Mouse (Mus musculus): ENCODE measurements around the gene Prrg4.
A peak's percentile ranks its signal among the peaks of the same experiment; 100 is the strongest.
"Not testable (repeated sequence)": the region's sequence is repeated elsewhere in the genome, so short reads cannot be mapped to it uniquely, and the experiment has no call there.

Prrg4 gene

DNA sequence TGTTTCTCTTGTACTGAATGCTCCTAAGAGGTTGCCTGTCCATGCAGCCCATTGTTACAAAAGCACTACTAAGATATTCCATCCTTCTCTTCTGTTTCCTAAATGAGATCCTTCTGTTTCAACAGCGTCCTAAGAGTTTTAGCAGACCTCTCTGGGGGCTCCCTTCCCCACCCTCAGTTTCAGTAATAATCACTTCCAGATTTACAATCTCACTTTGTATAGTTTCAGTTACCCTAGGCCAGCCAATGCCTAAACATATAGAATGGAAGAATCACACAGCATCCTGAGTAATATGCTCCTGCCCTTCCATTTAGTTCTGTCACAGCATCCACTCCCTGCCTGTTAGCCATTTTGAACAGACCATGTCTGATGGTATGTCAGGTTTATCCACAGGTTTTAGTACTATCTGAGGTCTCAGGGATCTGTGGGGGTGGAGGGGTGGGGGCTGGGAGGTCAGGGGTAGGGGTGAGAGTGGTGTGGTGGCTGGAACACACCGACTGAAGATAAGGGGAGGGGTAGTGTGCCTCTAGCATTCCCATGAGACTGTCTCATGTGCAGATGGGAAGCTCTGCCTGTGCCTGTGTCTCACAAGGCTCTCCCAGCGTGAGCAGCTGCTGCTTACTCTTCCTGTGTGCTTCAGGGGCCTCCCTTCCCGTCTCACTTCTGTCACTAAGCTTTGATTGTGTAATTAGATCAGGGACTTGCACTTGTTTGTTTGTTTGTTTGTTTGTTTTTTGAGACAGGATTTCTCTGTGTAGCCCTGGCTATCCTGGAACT, 2.9 kb downstream of the Prrg4 start:
- DNase-seq (ENCODE audit: extremely low read depth, insufficient read length, low spot score), result no peak

DNA sequence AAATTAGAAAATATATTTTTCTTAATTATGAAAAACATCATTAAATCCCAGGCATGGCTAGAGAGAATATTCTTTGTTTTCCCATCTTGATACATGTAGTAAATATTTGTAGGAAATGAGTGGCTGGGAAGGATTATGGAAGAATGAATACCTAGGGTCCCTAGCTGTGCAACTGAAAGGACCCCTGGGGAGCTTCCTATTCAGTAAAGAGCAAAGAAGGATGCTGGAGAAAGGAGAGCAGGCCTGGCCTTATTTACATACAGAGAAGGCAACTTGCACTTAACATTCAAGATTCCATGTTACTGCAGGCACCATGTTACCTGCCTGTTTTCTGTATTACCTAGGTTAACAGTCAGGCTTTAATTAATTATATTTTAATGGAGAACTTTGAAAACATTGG, 7.1 kb downstream of the Prrg4 start:
- no peak for DNase-seq (ENCODE audit: extremely low read depth, insufficient read length, low spot score)

DNA sequence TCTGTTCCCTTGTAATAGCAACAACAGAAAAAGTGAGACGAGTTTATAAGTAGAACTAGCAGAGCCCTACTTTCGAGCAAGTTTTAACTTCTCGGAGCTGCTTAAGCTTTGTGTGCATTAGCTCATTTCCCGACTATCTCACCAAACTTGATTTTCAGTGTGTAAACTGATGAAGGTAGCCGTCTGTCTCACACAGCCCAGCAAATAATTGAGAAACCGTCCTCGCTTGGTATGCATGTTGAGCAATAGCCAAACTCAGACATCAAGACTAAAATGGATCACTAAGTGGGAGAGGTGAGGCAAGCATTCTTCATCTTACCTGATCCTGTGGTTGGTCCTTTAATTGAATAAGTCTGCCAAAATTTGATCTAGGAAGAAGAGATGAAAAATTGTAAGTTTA, 7.9 kb downstream of the Prrg4 start:
- no peak for DNase-seq (ENCODE audit: extremely low read depth, insufficient read length, low spot score)

DNA sequence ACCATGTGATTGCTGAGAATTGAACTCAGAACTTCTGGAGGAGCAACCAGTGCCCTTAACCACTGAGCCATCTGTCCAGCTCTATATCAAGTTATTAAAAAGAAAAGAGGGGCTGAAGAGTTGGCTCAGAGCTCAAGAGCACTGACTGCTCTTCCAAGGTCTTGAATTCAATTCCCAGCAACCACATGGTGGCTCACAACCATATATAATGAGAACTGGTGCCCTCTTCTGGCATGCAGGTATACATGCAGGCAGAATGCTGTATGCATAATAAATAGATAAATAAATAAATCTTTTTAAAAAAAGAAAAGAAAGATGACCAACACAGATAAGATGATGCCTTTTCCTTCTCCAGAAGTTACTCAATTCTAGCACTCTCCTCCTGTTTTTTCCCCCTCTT, 8.7 kb downstream of the Prrg4 start:
- DNase-seq (ENCODE audit: extremely low read depth, insufficient read length, low spot score), result no peak

DNA sequence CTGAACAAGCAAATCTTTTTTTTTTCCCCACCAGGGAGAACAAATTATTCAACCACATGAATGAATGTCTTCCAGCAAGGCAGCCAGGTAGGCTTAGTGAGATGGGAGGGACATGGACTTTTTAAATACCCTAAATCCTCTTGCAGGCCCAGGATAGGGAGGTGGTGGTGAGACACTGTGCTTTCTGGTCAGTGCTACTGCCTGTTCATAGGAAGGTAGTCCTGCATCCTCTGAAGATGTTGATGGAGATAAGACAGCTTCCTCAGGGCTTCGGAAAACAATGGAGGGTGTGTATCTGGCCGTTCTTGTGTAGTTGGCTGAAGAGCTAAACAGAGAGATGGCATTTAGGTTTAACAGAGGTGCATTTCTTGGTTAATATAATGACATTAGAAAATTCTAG, 17.2 kb downstream of the Prrg4 start:
- DNase-seq (ENCODE audit: extremely low read depth, insufficient read length, low spot score), result no peak

DNA sequence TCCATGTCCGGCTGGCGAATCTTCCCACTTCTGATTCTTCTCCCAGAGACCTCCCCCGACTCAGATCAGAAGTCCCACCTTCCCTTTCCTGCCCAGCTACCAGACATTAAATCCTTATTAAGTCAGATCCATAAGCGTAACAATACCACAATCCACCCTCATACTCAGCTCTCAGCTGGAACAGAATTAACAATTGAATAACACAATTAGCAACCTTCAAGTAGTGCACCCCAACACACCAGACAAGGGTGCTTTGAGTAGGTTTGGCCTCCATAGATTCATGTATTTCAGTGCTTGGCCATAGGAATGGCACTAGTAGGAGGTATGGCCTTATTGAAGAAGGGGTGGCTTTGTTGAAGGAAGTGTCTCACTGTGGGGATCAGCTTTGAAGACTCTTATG, 23.5 kb downstream of the Prrg4 start:
- DNase-seq (ENCODE audit: extremely low read depth, insufficient read length, low spot score), result no peak

DNA sequence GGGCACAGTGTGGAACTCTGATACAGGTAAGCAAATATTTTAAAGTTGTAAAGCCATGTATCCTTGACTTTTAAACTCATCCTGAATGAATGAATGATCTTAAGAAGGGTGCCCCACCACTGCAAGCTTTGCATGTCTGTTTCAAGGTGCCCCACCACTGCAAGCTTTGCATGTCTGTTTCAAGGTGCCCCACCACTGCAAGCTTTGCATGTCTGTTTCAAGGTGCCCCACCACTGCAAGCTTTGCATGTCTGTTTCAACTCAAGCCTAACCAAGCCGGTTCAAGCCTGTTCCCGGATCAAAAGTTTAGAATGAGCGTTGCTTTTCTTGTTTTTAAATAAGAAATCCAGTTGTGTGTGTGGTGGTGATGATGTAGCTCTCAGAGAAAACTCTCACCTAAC, 30.9 kb downstream of the Prrg4 start:
- not testable (repeated sequence) for DNase-seq (ENCODE audit: extremely low read depth, insufficient read length, low spot score)

DNA sequence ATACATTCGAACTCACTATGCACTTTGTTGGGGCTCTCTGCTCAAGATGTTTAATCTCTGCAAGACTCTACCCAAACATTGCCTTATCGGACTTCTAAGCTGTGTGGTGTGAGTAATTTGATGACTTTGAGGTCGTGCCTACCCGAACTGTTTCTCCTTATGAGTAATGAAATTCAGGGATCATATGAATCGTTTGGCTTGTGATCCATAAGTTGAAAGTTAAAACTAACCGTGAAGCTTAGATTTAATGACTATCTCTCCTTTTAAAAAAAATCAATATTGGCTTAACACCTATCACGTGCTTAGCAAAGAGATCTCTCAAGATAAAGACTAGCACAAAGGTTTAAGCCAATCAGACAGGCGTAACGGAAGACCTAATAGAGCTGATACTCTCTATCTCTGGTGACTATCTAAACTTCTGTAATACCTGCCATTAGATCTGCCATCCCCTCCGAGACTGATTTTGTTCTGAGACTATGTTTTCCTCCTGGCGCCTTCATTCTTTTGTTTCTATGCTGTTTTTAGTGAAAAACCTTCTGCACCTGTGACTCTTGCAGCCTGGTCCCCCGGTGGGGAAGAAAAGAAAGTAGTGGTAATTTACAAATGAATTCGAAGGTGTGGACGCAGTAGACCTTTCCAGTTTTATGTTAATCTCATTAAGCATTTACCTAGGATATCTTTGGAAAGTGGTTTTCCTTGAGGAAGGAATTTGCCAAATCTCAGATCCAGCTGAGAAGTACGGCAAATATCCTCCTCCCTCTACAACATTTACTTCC, 31.9 kb downstream of the Prrg4 start:
- no peak for DNase-seq (ENCODE audit: extremely low read depth, insufficient read length, low spot score)

DNA sequence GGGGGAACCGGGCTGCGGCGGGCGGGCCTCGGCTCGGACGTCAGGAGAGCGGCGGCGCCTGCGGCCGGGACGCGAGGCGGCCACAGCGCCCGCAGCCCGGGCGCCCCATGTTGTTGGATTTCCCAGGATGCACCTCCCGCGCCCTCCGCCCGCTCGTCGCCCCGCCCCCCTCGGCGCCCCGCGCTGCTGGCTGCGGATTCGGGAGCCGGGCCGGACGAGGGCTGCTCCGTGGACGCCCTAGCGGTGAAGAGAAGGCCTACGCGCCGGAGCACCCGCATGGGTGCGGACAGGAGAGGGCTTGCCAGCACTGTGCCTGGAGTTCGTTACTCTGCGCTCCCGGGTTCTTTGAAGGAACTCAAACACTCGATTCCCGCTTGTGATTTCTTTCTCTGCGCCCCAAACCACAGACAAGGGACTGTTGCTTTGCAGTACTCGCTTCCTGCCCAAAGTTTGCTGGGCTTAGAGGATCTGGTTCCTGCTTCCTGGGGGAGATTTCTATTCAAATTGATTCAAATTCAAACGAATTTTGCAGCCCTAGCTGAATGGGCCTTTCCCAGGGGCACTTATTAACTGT, 32.7 kb downstream of the Prrg4 start:
- peak; percentile 90 for DNase-seq (ENCODE audit: extremely low read depth, insufficient read length, low spot score)

DNA sequence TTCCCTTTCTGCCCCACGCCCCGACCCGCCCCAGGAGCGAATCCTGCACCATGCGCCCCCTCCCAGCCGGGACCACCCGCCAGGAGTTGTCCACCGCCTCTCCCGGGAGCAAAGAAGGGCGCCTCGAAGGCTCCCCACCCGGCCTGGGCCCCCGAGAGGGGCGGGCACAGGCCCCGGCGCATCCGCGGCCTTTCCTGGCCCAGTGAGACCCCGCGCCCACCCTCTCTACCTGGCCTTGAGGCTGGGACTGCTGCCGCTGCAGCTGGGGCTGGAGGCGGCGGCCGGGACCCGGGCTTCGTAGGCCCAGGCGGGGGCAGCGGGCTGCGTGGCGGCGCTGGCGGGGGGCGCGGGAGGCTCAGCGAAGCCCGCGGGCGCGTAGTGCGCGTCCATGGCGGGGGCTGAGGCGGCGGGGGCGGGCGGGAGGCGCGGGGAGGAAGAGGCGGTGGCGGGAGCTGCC, 33.3 kb downstream of the Prrg4 start, which contains the start of gene Qser1:
TSS of gene Qser1 (minus strand) at position 390 of the 457 bp plus-strand sequence.
- DNase-seq (ENCODE audit: extremely low read depth, insufficient read length, low spot score), result no peak

DNA sequence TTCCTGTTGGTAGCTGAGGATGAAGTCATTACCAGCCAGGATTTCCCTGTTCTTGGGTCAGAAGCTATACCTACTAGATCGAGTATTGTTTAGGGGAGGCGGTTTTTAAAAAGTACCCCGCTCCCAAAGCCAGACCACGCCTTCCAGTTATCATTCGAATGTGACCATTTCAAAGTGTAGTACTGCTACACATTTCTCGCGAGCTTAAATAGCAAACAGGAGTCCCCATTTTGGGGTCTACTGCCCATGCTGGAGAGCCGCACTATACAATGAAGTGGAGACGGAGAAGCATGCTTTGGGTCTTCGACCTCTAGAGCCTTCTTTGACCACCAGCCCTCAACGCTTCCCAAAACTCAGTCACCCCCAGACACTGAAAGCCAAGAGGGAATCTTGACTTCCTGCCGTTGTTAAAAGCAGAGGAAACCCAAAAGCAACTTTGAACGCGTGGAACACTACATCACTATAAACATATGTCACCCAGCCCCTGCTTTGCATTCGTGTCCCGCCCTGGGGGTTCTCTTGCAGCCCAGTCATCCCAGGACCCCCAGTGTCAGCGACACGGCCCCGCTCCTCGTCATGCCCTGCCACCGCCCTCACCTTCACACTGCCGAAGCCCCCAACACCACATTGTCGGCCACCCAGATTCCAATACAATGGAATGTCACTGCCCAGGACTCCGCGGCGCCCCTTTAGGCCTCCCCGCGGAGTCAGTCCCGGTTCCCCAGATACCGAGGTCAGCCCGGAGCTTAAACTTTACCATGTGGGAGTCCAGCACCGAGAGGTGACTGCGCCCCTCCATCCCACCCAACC, 33.9 kb downstream of the Prrg4 start:
- peak; percentile 63 for DNase-seq (ENCODE audit: extremely low read depth, insufficient read length, low spot score)

DNA sequence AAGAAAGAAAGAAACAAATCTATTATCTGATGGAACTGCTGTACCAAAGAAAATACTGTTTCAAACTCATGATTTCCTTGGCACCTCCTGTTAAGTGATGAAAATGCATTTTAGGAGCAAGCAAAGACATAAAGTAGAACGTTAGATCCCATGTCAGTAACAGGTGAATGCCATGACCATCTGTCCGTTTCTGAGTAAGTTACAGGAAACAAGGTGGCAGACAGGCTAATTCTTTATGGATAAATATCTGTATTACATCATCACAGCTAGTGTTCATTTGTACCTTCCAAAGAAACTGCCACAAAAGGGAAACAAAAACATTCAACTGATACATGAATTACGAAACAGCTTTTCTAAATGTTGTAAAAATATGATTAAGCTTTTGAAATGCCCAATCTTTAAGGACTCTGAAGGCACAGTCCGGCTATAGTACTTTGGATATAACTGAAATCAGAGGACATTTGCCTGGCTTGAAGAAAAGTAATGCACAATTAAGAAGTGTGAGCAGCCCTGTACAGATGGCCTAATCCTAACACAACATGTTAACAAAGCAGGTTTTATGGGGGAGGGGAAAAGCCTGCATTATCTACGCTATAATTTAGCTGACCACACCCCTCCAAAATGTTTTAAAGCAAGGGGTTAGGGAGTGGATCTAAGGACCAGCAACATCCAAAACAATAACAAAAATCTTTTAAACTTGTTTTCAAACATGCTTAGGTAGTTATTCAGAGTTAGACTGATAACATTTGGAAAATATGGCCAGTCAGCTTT, 35.3 kb downstream of the Prrg4 start:
- no peak for DNase-seq (ENCODE audit: extremely low read depth, insufficient read length, low spot score)

DNA sequence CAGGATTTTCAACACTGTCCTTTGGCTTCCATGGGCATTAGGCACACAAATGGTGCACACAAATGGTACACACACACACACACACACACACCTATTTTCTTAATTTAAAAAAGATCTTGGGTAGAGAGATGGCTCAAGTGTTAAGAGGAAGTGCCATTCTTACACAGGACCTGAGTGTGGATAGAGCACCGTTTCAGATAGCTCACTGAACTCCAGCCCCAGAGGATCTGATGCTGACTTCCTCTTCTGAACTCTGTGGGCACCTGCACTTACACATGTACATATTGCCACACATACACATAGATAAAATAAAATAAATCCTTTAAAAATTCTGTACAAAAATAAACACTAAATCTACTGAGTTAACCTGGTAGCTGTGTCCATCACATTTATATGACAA, 44.2 kb downstream of the Prrg4 start:
- no peak for DNase-seq (ENCODE audit: extremely low read depth, insufficient read length, low spot score)

Data from 3134 (cell line).